Mouse (Mus musculus): ENCODE results near the gene Noc2l.

The Noc2l gene

GRCm38 (mm10) chr4:156235808-156236533, at the start of gene Noc2l:
Gene Noc2l, plus strand, starts transcription at chr4:156236010.
- DNase-seq (ENCODE audit: low spot score in 2 of 2) = peak; percentile 67 to 82

- no peak for DNase-seq (ENCODE audit: low spot score in 2 of 2)
Measured at GRCm38 (mm10) chr4:156188162-156188810, 47.5 kb upstream of the Noc2l start.

GRCm38 (mm10) chr4:156188811-156189323, 46.9 kb upstream of the Noc2l start:
- DNase-seq (ENCODE audit: low spot score in 2 of 2) = no peak

GRCm38 (mm10) chr4:156192421-156193199, 43.2 kb upstream of the Noc2l start:
- DNase-seq (ENCODE audit: low spot score in 2 of 2) = no peak

GRCm38 (mm10) chr4:156193200-156193590, 42.6 kb upstream of the Noc2l start:
- DNase-seq (ENCODE audit: low spot score in 2 of 2) = no peak

GRCm38 (mm10) chr4:156193906-156194305, 41.9 kb upstream of the Noc2l start:
- DNase-seq (ENCODE audit: low spot score in 2 of 2) = no peak

GRCm38 (mm10) chr4:156194346-156194745, 41.5 kb upstream of the Noc2l start:
- no peak for DNase-seq (ENCODE audit: low spot score in 2 of 2)

GRCm38 (mm10) chr4:156195927-156196870, 39.6 kb upstream of the Noc2l start:
- DNase-seq (ENCODE audit: low spot score in 2 of 2) = no peak

GRCm38 (mm10) chr4:156197131-156197828, 38.5 kb upstream of the Noc2l start, which contains the start of gene Agrn:
Gene Agrn, minus strand, starts transcription at chr4:156197488.
- peak in 1 of 2 experiments; percentile 38 for DNase-seq (ENCODE audit: low spot score in 2 of 2)

- peak; percentile 49 to 63 for DNase-seq (ENCODE audit: low spot score in 2 of 2)
Measured at GRCm38 (mm10) chr4:156197829-156198205, 38.0 kb upstream of the Noc2l start.

- DNase-seq (ENCODE audit: low spot score in 2 of 2) = no peak
Measured at GRCm38 (mm10) chr4:156200623-156201475, 35.0 kb upstream of the Noc2l start, which contains the start of gene Isg15. Gene Isg15, minus strand, starts transcription at chr4:156200818.

- DNase-seq (ENCODE audit: low spot score in 2 of 2) = no peak
Measured at GRCm38 (mm10) chr4:156202462-156202893, 33.3 kb upstream of the Noc2l start.

GRCm38 (mm10) chr4:156203001-156203412, 32.8 kb upstream of the Noc2l start, which contains the start of gene AW011738:
Gene AW011738, plus strand, starts transcription at chr4:156203304.
- peak in 1 of 2 experiments; percentile 55 for DNase-seq (ENCODE audit: low spot score in 2 of 2)

- no peak for DNase-seq (ENCODE audit: low spot score in 2 of 2)
Measured at GRCm38 (mm10) chr4:156203413-156204131, 32.2 kb upstream of the Noc2l start.

- no peak for DNase-seq (ENCODE audit: low spot score in 2 of 2)
Measured at GRCm38 (mm10) chr4:156208872-156209271, 26.9 kb upstream of the Noc2l start.

- DNase-seq (ENCODE audit: low spot score in 2 of 2) = no peak
Measured at GRCm38 (mm10) chr4:156209963-156210635, 25.7 kb upstream of the Noc2l start.

- no peak for DNase-seq (ENCODE audit: low spot score in 2 of 2)
Measured at GRCm38 (mm10) chr4:156213134-156213533, 22.7 kb upstream of the Noc2l start.

- DNase-seq (ENCODE audit: low spot score in 2 of 2) = no peak
Measured at GRCm38 (mm10) chr4:156215649-156216048, 20.2 kb upstream of the Noc2l start, which contains the start of gene Perm1. Gene Perm1, plus strand, starts transcription at chr4:156215868.
